Mouse (Mus musculus) right cerebral cortex, postnatal 36 days (tissue): Measurements from ENCODE around the gene Fmc1.
"Not testable (repeated sequence)": the region's sequence is repeated elsewhere in the genome, so short reads cannot be mapped to it uniquely, and the experiment has no call there.

Source experiments
- DNase-seq, 2 experiments: peaks; one replicate each; pipeline ENCODE4 v3.0.0; 2022; ENCODE audit warnings: low spot score in 2 of 2, mixed read lengths in 1 of 2

The Fmc1 gene

GRCm38 (mm10) chr6:38533428-38534405 is at the start of gene Fmc1:
Gene Fmc1 (plus strand): TSS chr6:38533502.
- DNase-seq: peak; percentile 99

DNA sequence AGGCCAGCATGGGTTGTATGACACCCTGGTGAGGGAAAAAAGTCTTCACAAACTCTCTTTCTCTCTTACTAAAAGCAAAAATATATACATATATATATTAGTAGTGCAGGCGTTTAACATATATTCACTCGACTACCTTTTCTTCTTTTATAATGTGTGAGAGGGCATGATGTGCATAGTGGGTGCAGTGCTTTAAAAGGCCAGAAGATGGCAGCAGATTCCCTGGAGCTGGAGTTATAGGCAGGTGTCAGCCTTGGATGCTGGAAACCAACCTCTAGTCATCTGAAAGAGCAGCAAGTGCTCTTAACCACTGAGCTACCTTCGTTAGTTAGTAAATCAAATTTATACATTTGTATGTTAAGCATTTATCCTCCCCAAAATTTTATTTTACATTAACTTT is 40.8 kb upstream of the Fmc1 start:
- no peak for DNase-seq

GRCm38 (mm10) chr6:38495641-38496040 is 37.7 kb upstream of the Fmc1 start:
- DNase-seq: no peak

- no peak for DNase-seq
Observed at GRCm38 (mm10) chr6:38512096-38512495, 21.2 kb upstream of the Fmc1 start.

DNA sequence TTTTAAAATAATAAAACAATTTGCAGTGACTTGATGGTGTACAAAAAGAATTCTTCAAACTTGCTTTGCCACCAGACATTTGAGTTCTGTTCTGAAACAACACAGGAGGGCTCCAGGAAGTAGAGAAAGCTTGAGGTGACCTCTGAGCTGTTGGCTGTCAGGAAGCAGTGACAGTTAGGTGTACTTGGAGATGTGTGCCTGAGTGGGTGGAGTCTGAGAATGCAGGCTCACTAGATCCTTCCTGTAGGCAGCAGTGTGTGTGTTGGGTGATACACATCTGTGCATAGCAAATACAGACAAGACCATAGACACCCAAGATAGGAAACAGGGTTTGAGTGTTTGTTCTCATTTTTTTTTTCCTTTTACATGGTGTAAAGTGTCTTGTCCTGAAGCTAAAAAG is 20.5 kb upstream of the Fmc1 start:
- DNase-seq: no peak

- DNase-seq: no peak
Observed at GRCm38 (mm10) chr6:38515201-38515600, 18.1 kb upstream of the Fmc1 start.

DNA sequence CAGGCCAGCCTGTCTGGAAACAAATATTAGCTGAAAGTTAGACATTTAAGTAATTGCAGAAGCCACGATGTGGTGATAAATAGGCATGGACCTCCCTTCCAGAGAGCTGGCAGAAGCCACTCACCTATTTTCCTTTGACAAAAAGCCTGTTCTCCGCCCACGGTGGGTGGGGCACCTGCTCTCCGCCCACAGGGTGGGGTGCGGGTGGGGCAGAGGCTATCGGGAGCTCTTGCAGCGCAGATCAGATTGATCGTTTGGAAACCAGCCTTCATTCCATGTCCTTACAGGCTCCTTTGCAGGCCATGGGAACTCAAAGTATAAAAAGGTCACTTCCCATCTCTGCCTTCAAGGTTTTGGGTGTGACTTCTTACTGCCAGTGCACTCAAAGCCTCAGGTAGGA is 9.5 kb upstream of the Fmc1 start:
- DNase-seq: no peak

DNA sequence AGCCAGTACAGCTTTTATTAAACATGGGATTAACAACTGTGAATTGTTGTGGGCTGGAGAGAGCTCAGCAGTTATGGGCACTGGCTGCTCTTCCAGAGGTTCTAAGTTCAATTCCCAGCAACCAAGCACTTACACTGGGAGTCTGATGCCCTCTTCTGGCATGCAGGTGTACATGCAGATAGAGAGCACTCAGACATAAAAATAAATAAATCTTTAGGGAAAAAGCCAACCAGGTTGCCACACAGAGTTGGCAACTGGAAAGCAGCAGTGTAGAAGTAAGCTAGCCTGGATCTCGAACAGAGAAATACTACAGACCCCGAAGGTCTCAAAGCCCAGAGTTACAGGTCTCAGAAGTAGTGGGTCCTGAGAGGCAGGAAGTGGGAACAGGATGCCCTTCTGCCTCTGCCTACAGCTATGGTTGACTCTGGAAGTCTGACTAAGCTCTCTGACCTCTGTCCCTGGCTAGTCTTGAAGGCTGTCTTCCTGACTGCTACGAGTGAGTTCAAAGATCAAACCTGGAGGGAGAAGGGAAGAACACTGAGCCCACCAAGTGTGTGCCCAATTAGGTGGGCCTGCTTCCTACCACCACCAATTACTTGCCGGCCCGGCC is 2.0 kb upstream of the Fmc1 start:
- DNase-seq: no peak

DNA sequence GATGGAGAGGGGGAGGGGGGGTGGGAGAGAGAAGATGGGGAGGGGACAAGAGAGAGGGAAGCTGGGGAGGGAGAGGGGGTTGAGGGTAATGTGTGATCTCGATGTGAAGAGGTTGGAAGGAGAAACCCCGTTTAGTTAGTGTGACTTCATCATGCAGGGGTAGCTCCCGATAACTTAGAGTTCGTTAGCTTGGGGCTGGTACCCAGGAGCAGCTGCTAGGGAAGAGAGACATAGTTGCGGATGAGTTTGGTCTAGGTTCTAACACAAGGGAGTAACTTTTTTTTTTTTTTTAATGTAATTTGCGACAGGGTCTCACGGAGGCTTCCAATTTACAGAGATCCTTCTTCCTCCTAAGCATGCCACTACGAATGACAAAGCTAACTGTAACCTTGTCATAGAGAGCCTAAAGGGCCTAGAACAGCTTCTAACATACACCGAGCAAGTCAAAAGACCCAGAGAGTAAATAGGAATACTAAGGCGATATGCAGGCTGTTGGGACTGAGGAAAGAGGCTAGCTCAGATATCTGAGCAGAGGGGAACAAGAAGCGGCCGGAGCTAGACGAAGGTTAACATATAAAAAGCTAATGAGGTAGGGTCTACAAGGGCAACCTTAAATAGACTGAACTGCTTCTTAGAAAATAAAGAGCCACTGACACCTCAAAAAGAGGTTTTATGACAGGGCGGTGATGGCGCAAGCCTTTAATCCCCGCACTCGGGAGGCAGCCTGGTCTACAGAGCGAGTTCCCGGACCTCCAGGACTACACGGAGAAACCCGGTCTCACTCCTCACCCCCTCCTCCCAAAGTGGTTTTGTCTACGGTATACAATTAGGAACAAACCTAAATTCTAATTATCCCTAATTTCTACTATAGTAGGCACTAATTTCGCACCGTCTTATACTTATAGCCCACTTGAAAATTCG is 542 bp upstream of the Fmc1 start:
- no peak for DNase-seq

- DNase-seq: peak; percentile 85 to 86
Observed at GRCm38 (mm10) chr6:38534640-38535365, 1.5 kb downstream of the Fmc1 start.

GRCm38 (mm10) chr6:38535366-38535690 is 2.0 kb downstream of the Fmc1 start:
- DNase-seq: peak in 1 of 2 experiments; percentile 18

GRCm38 (mm10) chr6:38535788-38536187 is 2.5 kb downstream of the Fmc1 start:
- DNase-seq: no peak

- not testable (repeated sequence) for DNase-seq
Observed at GRCm38 (mm10) chr6:38544141-38544540, 10.8 kb downstream of the Fmc1 start.

DNA sequence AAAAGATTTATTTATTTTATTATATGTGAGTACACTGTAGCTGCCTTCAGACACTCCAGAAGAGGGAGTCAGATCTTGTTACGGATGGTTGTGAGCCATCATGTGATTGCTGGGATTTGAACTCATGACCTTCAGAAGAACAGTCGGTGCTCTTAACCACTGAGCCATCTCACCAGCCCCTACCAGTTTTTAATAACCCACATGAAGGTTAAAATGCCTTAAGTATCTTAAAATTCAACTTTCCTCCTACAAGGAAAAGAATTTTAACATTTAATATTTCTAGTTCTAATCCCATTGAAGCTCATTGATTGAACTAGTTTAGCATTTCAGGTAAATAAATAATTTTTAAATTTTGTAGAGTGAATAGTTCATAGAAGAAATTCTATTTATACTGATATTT is 13.7 kb downstream of the Fmc1 start:
- DNase-seq: not testable (repeated sequence)

GRCm38 (mm10) chr6:38547707-38548106 is 14.4 kb downstream of the Fmc1 start:
- DNase-seq: no peak

GRCm38 (mm10) chr6:38548595-38548994 is 15.3 kb downstream of the Fmc1 start:
- not testable (repeated sequence) for DNase-seq

GRCm38 (mm10) chr6:38549840-38550239 is 16.5 kb downstream of the Fmc1 start:
- not testable (repeated sequence) for DNase-seq

DNA sequence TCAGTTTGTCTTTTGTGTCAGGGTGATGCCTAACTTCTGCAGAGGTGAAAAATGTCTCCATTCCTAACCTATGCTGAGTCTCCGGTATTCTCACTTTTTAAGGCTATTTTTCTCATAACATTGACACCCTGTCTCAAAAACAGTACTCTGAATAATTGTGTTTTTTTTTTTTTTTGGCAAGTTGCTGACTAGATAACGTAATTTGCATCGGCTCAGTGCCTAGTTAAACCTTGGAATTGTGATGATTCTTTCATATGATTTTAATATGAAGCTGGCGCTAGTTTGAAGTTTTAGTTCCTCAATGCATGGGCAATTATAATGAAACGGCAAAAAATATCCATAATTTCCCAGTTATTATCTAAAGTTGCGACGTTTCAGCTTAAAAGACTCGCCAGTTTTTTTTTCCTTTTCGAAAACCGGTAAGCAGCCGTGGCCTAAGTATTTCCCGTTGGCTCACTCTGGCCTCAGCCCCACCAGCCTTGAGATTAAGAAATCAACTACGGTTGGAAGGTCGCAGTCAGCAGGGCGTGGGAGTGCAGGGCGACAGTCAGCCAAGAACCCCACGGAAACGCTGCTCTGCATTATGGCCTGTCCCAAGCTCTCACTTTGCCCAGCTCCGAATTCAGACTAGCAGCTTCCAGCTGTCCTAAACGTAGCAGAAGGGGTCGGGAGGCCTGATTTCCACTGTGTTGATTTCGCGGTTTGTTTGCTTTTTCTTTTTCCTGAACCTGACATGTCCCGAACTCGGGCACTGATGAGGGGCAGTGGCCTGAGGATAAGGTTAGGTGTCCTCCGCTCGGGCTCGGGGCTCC is 17.2 kb downstream of the Fmc1 start:
- DNase-seq: peak in 1 of 2 experiments; percentile 41

- peak; percentile 93 to 95 for DNase-seq
Observed at GRCm38 (mm10) chr6:38551062-38551988, 18.0 kb downstream of the Fmc1 start, which contains the start of gene Luc7l2. Gene Luc7l2 (plus strand): TSS chr6:38551334.
